Mouse (Mus musculus): ENCODE results near the gene Nav2.

- TF ChIP-seq CTCF (IDR thresholded peaks at IDR 0.05) (no peak), EP300 (IDR thresholded peaks at IDR 0.05; ENCODE audit: insufficient read depth, low read depth, low read length) (no peak), POLR2A (IDR thresholded peaks at IDR 0.05; ENCODE audit: insufficient read depth, low read depth, low read length) (no peak)
These were observed 428.2 kb downstream of the Nav2 start for GRCm38 (mm10) chr7:49336725-49337124.

All from heart, adult 2 months (tissue).